Mouse (Mus musculus) heart, postnatal 0 days (tissue): Measurements from ENCODE around the gene Ulk4. TPM values are rescaled to one million over a fixed set of nuclear protein-coding genes. Genes with fewer than 3 reads are reported as not detected.
A peak's percentile ranks its signal among the peaks of the same experiment; 100 is the strongest.
"Not testable (repeated sequence)": the region's sequence is repeated elsewhere in the genome, so short reads cannot be mapped to it uniquely, and the experiment has no call there.

Experiments
- ATAC-seq: fragments of 200-750 bp; cut with Nextera tagmentation; 2 replicates; pipeline ENCODE4 v1.8.0; 2017; ENCODE audit warnings: low read depth, moderate number of reproducible peaks, moderate library complexity; ENCODE audit not compliant: insufficient read depth
- DNase-seq: peaks from one replicate; pipeline ENCODE4 v3.0.0-alpha.2; 2016; ENCODE audit warnings: low spot score
- H3K27ac ChIP-seq: fragments of 300-500 bp; sonication (generic); 2 replicates; pipeline ENCODE4 v1.5.1; 2014; ENCODE audit warnings: low read depth, mild to moderate bottlenecking
- H3K27me3 ChIP-seq: fragments of 300-500 bp; sonication (generic); 2 replicates; pipeline ENCODE4 v1.6.1; 2014; ENCODE audit warnings: low read length, mixed read lengths; ENCODE audit not compliant: control insufficient read depth, insufficient read depth
- H3K36me3 ChIP-seq: fragments of 300-500 bp; sonication (generic); replicated peaks from 2 replicates; pipeline ENCODE4 v1.6.1; 2014; ENCODE audit warnings: low read length, mixed read lengths; ENCODE audit not compliant: control insufficient read depth, insufficient read depth
- H3K4me1 ChIP-seq: fragments of 300-500 bp; sonication (generic); 2 replicates; pipeline ENCODE4 v1.6.1; 2014; ENCODE audit warnings: antibody characterized with exemption; ENCODE audit not compliant: control insufficient read depth, insufficient read depth
- H3K4me2 ChIP-seq: fragments of 300-500 bp; sonication (generic); 2 replicates; pipeline ENCODE4 v1.6.1; 2014; ENCODE audit warnings: low read depth, mild to moderate bottlenecking, low read length, moderate library complexity
- H3K4me3 ChIP-seq: fragments of 300-500 bp; sonication (generic); 2 replicates; pipeline ENCODE4 v1.5.1; 2014; ENCODE audit warnings: low read depth, low read length
- H3K9ac ChIP-seq: fragments of 300-500 bp; sonication (generic); replicated peaks from 2 replicates; pipeline ENCODE4 v1.6.1; 2014; ENCODE audit warnings: low read depth, low read length, mixed read lengths
- H3K9me3 ChIP-seq: fragments of 300-500 bp; sonication (generic); replicated peaks from 2 replicates; pipeline ENCODE4 v1.6.1; 2016; ENCODE audit warnings: low read length; ENCODE audit not compliant: control insufficient read depth
- CTCF ChIP-seq: IDR thresholded peaks from 2 replicates; pipeline ENCODE4 v1.5.1; 2016; ENCODE audit warnings: antibody characterized with exemption, control low read depth, low read depth
- EP300 ChIP-seq: IDR thresholded peaks from 2 replicates; pipeline ENCODE4 v1.6.1; 2016; ENCODE audit warnings: antibody characterized with exemption, low read depth
- WGBS: fragments of 180-500 bp; shearing (Covaris S2); extraction: QIAGEN DNeasy Blood & Tissue Kit; methylation state at CpG from one replicate; pipeline ENCODE4 v1.1.7; 2014; 5-methylcytosine and 5-hydroxymethylcytosine counted together
- polyA plus RNA-seq: library from polyadenylated mRNA; unstranded; fragments of >200 nt; fragmentation: Nextera tagmentation; extraction: Ambion mirVana; gene quantifications from 2 replicates; pipeline ENCODE4 v1.2.1, GENCODE M21; 2015
- total RNA-seq: library from RNA; depleted of rRNA; stranded (reverse); fragments of >200 nt; gene quantifications from 2 replicates; pipeline ENCODE4 v1.2.3, GENCODE M21; 2014; ENCODE audit warnings: low replicate concordance

Ulk4 gene
- total and polyA plus RNA-seq, 2 experiments from 2014 or later, result 1.5 to 66.7 TPM

- Histone ChIP-seq H3K36me3 (no peaks in the 10 kb centered on the region), H3K4me2 (no peak overlapping the region), H3K9ac (no peak overlapping the region), H3K27ac (no peak overlapping the region), H3K4me1 (no peaks in the 10 kb centered on the region), H3K27me3 (no peaks in the 10 kb centered on the region), H3K4me3 (no peak overlapping the region), H3K9me3 (no peaks in the 10 kb centered on the region)
- WGBS, result 58% methylated on average over 12 of the region's 12 CpGs
- peak; percentile 73 for DNase-seq
- TF ChIP-seq CTCF (peak; percentile 73), EP300 (no peak)
- ATAC-seq, result no peak
Observed at GRCm38 (mm10) chr9:121247956-121248775, 28.8 kb downstream of the Ulk4 start.

GRCm38 (mm10) chr9:121247047-121247446 lies 29.9 kb downstream of the Ulk4 start:
- no peaks in the 10 kb centered on the region for H3K36me3 ChIP-seq
- H3K9ac ChIP-seq, result no peak overlapping the region
- TF ChIP-seq EP300 (no peak), CTCF (no peak)
- H3K4me1 ChIP-seq, result no peaks in the 10 kb centered on the region
- H3K4me2 ChIP-seq, result no peak overlapping the region
- DNase-seq, result no peak
- no peak overlapping the region for H3K27ac ChIP-seq
- H3K27me3 ChIP-seq, result no peaks in the 10 kb centered on the region
- 68% methylated on average over 6 of the region's 6 CpGs for WGBS
- no peak overlapping the region for H3K4me3 ChIP-seq
- ATAC-seq, result no peak
- no peaks in the 10 kb centered on the region for H3K9me3 ChIP-seq

- DNase-seq, result no peak
- no peak overlapping the region for H3K9ac ChIP-seq
- WGBS, result 80% methylated on average over 6 of the region's 6 CpGs
- H3K4me1 ChIP-seq, result no peaks in the 10 kb centered on the region
- H3K4me2 ChIP-seq, result no peak overlapping the region
- peaks cover 6% of the 10 kb centered on the region for H3K27me3 ChIP-seq
- no peaks in the 10 kb centered on the region for H3K9me3 ChIP-seq
- TF ChIP-seq EP300 (no peak), CTCF (no peak)
- no peak overlapping the region for H3K27ac ChIP-seq
- no peak overlapping the region for H3K4me3 ChIP-seq
- H3K36me3 ChIP-seq, result no peaks in the 10 kb centered on the region
- no peak for ATAC-seq
Observed at GRCm38 (mm10) chr9:121242331-121242730, 34.7 kb downstream of the Ulk4 start.

GRCm38 (mm10) chr9:121241806-121242205 lies 35.2 kb downstream of the Ulk4 start:
- Histone ChIP-seq H3K4me3 (no peak overlapping the region), H3K9me3 (no peaks in the 10 kb centered on the region), H3K27me3 (peaks cover 6% of the 10 kb centered on the region), H3K36me3 (no peaks in the 10 kb centered on the region), H3K4me1 (no peaks in the 10 kb centered on the region), H3K9ac (no peak overlapping the region), H3K27ac (no peak overlapping the region), H3K4me2 (no peak overlapping the region)
- ATAC-seq (no peak), DNase-seq (no peak)
- 18% methylated on average over 5 of the region's 5 CpGs for WGBS
- TF ChIP-seq CTCF (no peak), EP300 (no peak)

- Histone ChIP-seq H3K4me2 (no peak overlapping the region), H3K4me1 (no peaks in the 10 kb centered on the region), H3K27me3 (peaks cover 6% of the 10 kb centered on the region), H3K27ac (no peak overlapping the region), H3K9me3 (no peaks in the 10 kb centered on the region), H3K4me3 (no peak overlapping the region), H3K36me3 (no peaks in the 10 kb centered on the region), H3K9ac (no peak overlapping the region)
- no peak for ATAC-seq
- 71% methylated on average over 8 of the region's 8 CpGs for WGBS
- no peak for DNase-seq
- TF ChIP-seq EP300 (no peak), CTCF (no peak)
Observed at GRCm38 (mm10) chr9:121241366-121241765, 35.6 kb downstream of the Ulk4 start.

- TF ChIP-seq CTCF, result peak; percentile 60
- H3K4me1 ChIP-seq, H3K27me3 ChIP-seq, H3K4me3 ChIP-seq, H3K27ac ChIP-seq, ATAC-seq, H3K9ac ChIP-seq, H3K9me3 ChIP-seq, H3K4me2 ChIP-seq, H3K36me3 ChIP-seq: not testable (repeated sequence)
- WGBS, result 28% methylated on average over 4 of the region's 5 CpGs
- peak; percentile 73 for DNase-seq
Observed at GRCm38 (mm10) chr9:121240242-121240641, 36.8 kb downstream of the Ulk4 start.
